Mouse (Mus musculus) neural tube, embryonic 14.5 days (tissue): ENCODE results near the gene Bnipl. TPM values are rescaled to one million over a fixed set of nuclear protein-coding genes. Genes with fewer than 3 reads are reported as not detected.

Experiments
- ATAC-seq: fragments of 200-750 bp; cut with Nextera tagmentation; 2 replicates; pipeline ENCODE4 v1.8.0; 2017; ENCODE audit warnings: low read depth, mild to moderate bottlenecking, moderate TSS enrichment, moderate library complexity
- H3K27ac ChIP-seq: fragments of 300-500 bp; sonication (generic); 2 replicates; pipeline ENCODE4 v1.5.1; 2014; ENCODE audit warnings: low read depth, mild to moderate bottlenecking, control low read depth, low read length, moderate library complexity, mixed read lengths
- H3K27me3 ChIP-seq: fragments of 300-500 bp; sonication (generic); 2 replicates; pipeline ENCODE4 v1.6.1; 2014; ENCODE audit warnings: low read length; ENCODE audit not compliant: control insufficient read depth, insufficient read depth
- H3K36me3 ChIP-seq: fragments of 300-500 bp; sonication (generic); 2 replicates; pipeline ENCODE4 v1.6.1; 2014; ENCODE audit warnings: low read length, mixed read lengths; ENCODE audit not compliant: control insufficient read depth, insufficient read depth
- H3K4me1 ChIP-seq: fragments of 300-500 bp; sonication (generic); 2 replicates; pipeline ENCODE4 v1.6.1; 2014; ENCODE audit warnings: low read length; ENCODE audit not compliant: control insufficient read depth, insufficient read depth
- H3K4me2 ChIP-seq: fragments of 300-500 bp; sonication (generic); 2 replicates; pipeline ENCODE4 v1.6.1; 2014; ENCODE audit warnings: mild to moderate bottlenecking, low read depth, low read length, control low read depth
- H3K4me3 ChIP-seq: fragments of 300-500 bp; sonication (generic); 2 replicates; pipeline ENCODE4 v1.5.1; 2014; ENCODE audit warnings: low read depth, low read length, control low read depth, mixed read lengths
- H3K9ac ChIP-seq: fragments of 300-500 bp; sonication (generic); replicated peaks from 2 replicates; pipeline ENCODE4 v1.6.1; 2014; ENCODE audit warnings: low read depth, mild to moderate bottlenecking, control low read depth, low read length, mixed read lengths
- H3K9me3 ChIP-seq: fragments of 300-500 bp; sonication (generic); 2 replicates; pipeline ENCODE4 v1.6.1; 2016; ENCODE audit warnings: low read length; ENCODE audit not compliant: control insufficient read depth
- WGBS: fragments of 180-500 bp; shearing (Covaris S2); extraction: QIAGEN DNeasy Blood & Tissue Kit; methylation state at CpG from one replicate; pipeline ENCODE4 v1.1.7; 2014; 5-methylcytosine and 5-hydroxymethylcytosine counted together
- polyA plus RNA-seq: library from polyadenylated mRNA; unstranded; fragments of >200 nt; fragmentation: Nextera tagmentation; extraction: Ambion mirVana; gene quantifications from 2 replicates; pipeline ENCODE4 v1.2.1, GENCODE M21; 2014

The Bnipl gene
- polyA plus RNA-seq, 1 experiment from 2014 or later: 0.28 TPM

- H3K27me3 ChIP-seq: no peaks in the 10 kb centered on the region
- peak overlapping the region; percentile 57 for H3K4me3 ChIP-seq
- peaks cover 6% of the 10 kb centered on the region; the same call in 1 of the 2 replicates for H3K36me3 ChIP-seq
- WGBS: 1% methylated on average over 51 of the region's 51 CpGs
- peak overlapping the region; percentile 88 for H3K27ac ChIP-seq
- H3K9ac ChIP-seq: peak overlapping the region; percentile 79
- H3K4me2 ChIP-seq: peak overlapping the region; percentile 57
- peaks cover 21% of the 10 kb centered on the region for H3K4me1 ChIP-seq
- H3K9me3 ChIP-seq: no peaks in the 10 kb centered on the region
- ATAC-seq: peak; percentile 65
These were observed 32.0 kb upstream of the Bnipl start for GRCm38 (mm10) chr3:95282865-95283588.

DNA sequence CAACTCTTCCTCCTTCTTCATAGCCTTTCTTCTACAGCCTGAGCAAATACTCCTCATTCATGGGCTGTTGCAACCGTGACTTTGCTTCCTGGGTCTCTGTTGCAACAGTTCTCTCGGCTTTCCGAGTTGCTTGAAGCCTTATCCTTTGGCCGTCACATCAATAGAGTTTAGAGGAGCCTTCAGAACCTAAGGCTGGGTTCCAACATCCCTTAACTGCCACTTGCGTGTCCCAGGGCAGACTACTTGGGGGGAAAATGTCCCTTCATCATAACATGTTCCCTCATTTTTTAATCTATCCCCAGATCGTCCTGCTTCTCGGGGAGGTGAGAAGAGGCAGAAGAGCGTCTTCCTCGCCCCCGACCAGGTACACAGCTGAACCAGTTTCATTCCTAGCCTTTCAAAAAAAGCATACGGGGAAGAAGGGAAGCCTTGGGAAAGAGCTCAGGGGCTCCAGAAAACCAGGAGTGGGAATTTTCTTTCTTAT, 31.4 kb upstream of the Bnipl start:
- no peaks in the 10 kb centered on the region; the same call in 1 of the 2 replicates for H3K36me3 ChIP-seq
- peak overlapping the region; percentile 79 for H3K9ac ChIP-seq
- H3K27me3 ChIP-seq: no peaks in the 10 kb centered on the region
- peak overlapping the region; percentile 57 for H3K4me3 ChIP-seq
- H3K27ac ChIP-seq: peak overlapping the region; percentile 88
- no peak for ATAC-seq
- H3K4me1 ChIP-seq: peaks cover 21% of the 10 kb centered on the region
- H3K4me2 ChIP-seq: peak overlapping the region; percentile 57
- H3K9me3 ChIP-seq: no peaks in the 10 kb centered on the region
- 0% methylated on average over 11 of the region's 11 CpGs for WGBS

DNA sequence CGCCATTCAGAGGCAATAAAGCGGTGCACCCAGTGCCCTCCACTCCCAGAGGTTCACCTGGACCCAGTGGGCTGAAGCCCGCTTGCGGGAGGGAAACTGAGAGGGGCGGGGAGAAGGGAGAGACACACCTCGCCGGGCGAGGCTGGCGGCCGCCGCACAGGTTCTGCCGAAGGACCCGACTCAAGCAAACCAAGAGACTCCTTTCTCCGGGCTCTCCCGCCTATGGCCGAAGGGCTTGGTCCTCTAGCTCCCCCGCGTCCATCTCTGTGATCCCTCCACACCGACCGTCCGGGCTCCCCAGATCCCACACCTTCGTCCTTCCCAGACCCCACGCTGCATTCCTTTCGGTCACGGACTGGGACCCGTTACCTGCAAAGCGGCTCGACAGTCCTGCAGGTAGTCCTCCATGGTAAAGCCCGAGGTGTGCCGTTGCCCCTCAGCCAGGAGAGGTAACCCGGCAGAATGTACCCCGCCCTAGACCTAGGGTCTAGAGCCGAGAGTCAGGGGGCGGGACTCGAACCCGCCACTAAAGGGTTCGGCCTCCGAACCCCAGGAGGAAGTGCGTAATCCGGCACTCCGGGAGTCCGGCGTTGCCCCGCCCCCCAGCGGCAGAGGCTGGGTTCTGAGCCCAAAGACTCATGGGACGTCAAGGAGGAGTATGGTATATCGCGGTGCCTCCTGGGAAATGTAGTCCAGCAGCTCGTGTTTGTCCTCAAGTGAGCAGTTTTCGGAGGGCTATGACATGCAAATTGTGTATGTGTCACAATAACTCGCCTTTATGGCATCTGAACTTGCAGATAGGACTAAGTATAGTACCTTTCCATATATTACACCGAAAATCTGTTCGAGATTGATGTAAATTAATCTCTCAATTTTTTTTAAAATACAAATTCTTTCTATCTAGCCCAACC, 30.5 kb upstream of the Bnipl start, which contains the start of the genes Mindy1 and Prune1:
Mindy1 (plus strand) TSS at position 130 of the 911 bp plus-strand sequence.
Prune1 (minus strand) TSS at position 861 of the 911 bp plus-strand sequence.
- H3K36me3 ChIP-seq: no peaks in the 10 kb centered on the region
- peak within 1 kb of the TSS; percentile 57 for H3K4me3 ChIP-seq
- H3K27ac ChIP-seq: peak within 1 kb of the TSS; percentile 88
- H3K4me1 ChIP-seq: peaks cover 21% of the 10 kb centered on the region
- peak within 1 kb of the TSS; percentile 57 for H3K4me2 ChIP-seq
- H3K27me3 ChIP-seq: no peaks in the 10 kb centered on the region
- H3K9me3 ChIP-seq: no peaks in the 10 kb centered on the region
- under 1% methylated on average over 53 of the region's 53 CpGs for WGBS
- peak within 1 kb of the TSS; percentile 88 for H3K9ac ChIP-seq
- peak; percentile 90 for ATAC-seq

DNA sequence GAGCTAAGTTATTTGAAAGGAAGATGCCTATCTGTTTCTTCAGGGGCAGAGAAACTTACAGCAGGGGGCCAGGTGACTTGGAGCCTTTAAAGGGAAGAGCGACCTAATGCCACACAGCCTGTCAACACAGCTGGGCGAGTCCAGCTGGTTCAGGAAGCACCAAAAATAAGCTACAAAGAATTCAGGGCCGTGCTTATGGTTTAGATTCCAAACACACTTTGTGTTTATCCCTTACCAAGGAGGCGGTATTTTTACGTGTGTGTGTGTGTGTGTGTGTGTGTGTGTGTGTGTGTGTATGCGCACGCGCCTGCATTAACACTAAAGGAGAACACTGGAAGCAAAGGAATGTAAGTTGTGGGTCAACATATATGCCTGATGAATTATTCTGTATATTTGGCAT, 29.8 kb upstream of the Bnipl start:
- H3K9ac ChIP-seq: peak overlapping the region; percentile 88
- H3K4me2 ChIP-seq: peak overlapping the region; percentile 57
- ATAC-seq: no peak
- H3K27me3 ChIP-seq: no peaks in the 10 kb centered on the region
- peak overlapping the region; percentile 85 for H3K27ac ChIP-seq
- H3K4me1 ChIP-seq: peaks cover 21% of the 10 kb centered on the region
- H3K9me3 ChIP-seq: no peaks in the 10 kb centered on the region
- WGBS: 36% methylated on average over 8 of the region's 8 CpGs
- H3K4me3 ChIP-seq: peak overlapping the region; percentile 57
- H3K36me3 ChIP-seq: no peaks in the 10 kb centered on the region

DNA sequence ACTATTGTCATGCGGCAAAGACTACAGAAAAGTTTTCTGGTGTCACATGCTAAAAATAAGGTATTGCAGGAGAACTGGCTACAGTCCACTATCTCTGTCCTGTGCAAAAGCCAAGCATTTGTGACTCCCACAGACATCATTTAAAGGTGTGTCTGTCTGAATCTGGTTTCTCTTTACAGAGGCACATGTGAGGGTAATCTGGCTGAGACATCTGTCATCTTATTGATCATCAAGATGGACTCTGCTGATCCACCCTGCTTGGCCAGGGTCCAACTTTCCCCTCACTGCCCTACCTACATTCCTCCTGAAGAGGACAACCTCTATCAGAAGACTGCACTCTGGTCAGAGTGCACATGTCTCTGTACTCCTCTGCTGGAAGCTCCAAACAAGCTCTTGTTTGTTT, 26.2 kb upstream of the Bnipl start:
- no peaks in the 10 kb centered on the region for H3K9me3 ChIP-seq
- H3K9ac ChIP-seq: no peak overlapping the region
- 91% methylated on average over 1 of the region's 1 CpGs for WGBS
- no peak for ATAC-seq
- H3K27me3 ChIP-seq: no peaks in the 10 kb centered on the region
- no peak overlapping the region for H3K27ac ChIP-seq
- 0 out of 2 replicates have a peak, but pooled peaks cover 3% of the 10 kb centered on the region for H3K4me1 ChIP-seq
- H3K4me3 ChIP-seq: no peak overlapping the region
- no peak overlapping the region for H3K4me2 ChIP-seq
- H3K36me3 ChIP-seq: no peaks in the 10 kb centered on the region

GRCm38 (mm10) chr3:95276428-95276934, 25.5 kb upstream of the Bnipl start:
- H3K4me1 ChIP-seq: 0 out of 2 replicates have a peak, but pooled peaks cover 3% of the 10 kb centered on the region
- no peak for ATAC-seq

GRCm38 (mm10) chr3:95275161-95275560, 24.2 kb upstream of the Bnipl start:
- ATAC-seq: no peak
- Histone ChIP-seq H3K36me3 (no peaks in the 10 kb centered on the region), H3K9me3 (no peaks in the 10 kb centered on the region), H3K4me3 (no peak overlapping the region), H3K4me1 (no peaks in the 10 kb centered on the region), H3K27ac (no peak overlapping the region), H3K9ac (no peak overlapping the region), H3K4me2 (no peak overlapping the region), H3K27me3 (no peaks in the 10 kb centered on the region)
- WGBS: 88% methylated on average over 6 of the region's 6 CpGs

More at GRCm38 (mm10) chr3:95276428-95276934, 25.5 kb upstream of the Bnipl start:
- H3K9me3 ChIP-seq: no peaks in the 10 kb centered on the region
- H3K27ac ChIP-seq: no peak overlapping the region
- no peak overlapping the region for H3K9ac ChIP-seq
- no peaks in the 10 kb centered on the region for H3K36me3 ChIP-seq
- H3K4me2 ChIP-seq: no peak overlapping the region
- no peak overlapping the region for H3K4me3 ChIP-seq
- WGBS: 85% methylated on average over 5 of the region's 5 CpGs
- no peaks in the 10 kb centered on the region for H3K27me3 ChIP-seq

- Histone ChIP-seq H3K27me3 (no peaks in the 10 kb centered on the region), H3K4me1 (no peaks in the 10 kb centered on the region), H3K9ac (no peak overlapping the region), H3K9me3 (no peaks in the 10 kb centered on the region), H3K27ac (no peak overlapping the region), H3K36me3 (no peaks in the 10 kb centered on the region), H3K4me3 (no peak overlapping the region), H3K4me2 (no peak overlapping the region)
- ATAC-seq: no peak
- WGBS: 91% methylated on average over 4 of the region's 4 CpGs
These were observed 23.5 kb upstream of the Bnipl start for GRCm38 (mm10) chr3:95274453-95274852.
